Mouse (Mus musculus) intestine, postnatal 0 days (tissue): ENCODE measurements at regions not wholly inside any gene's neighbourhood (a gene's known extent, or its start where the extent isn't known, plus 50 kb on each side); places are given as distances from the start of the nearest gene placed in this dataset.

Experiments used
- ATAC-seq: fragments of 200-750 bp; cut with Nextera tagmentation; 2 replicates; pipeline ENCODE4 v1.8.0; 2017; ENCODE audit warnings: mild to moderate bottlenecking, moderate TSS enrichment, moderate library complexity
- H3K27ac ChIP-seq: fragments of 300-500 bp; sonication (generic); 2 replicates; pipeline ENCODE4 v1.5.1; 2014; ENCODE audit warnings: mild to moderate bottlenecking, low read depth, low read length, moderate library complexity
- H3K27me3 ChIP-seq: fragments of 300-500 bp; sonication (generic); replicated peaks from 2 replicates; pipeline ENCODE4 v1.6.1; 2014; ENCODE audit warnings: low read length, mixed read lengths; ENCODE audit not compliant: control insufficient read depth, insufficient read depth
- H3K36me3 ChIP-seq: fragments of 300-500 bp; sonication (generic); 2 replicates; pipeline ENCODE4 v1.6.1; 2014; ENCODE audit warnings: mild to moderate bottlenecking, moderate library complexity; ENCODE audit not compliant: control insufficient read depth, insufficient read depth
- H3K4me1 ChIP-seq: fragments of 300-500 bp; sonication (generic); replicated peaks from 2 replicates; pipeline ENCODE4 v1.6.1; 2014; ENCODE audit warnings: antibody characterized with exemption, low read length, mixed read lengths; ENCODE audit not compliant: control insufficient read depth, insufficient read depth
- H3K4me2 ChIP-seq: fragments of 300-500 bp; sonication (generic); replicated peaks from 2 replicates; pipeline ENCODE4 v1.6.1; 2014; ENCODE audit warnings: low read depth, mild to moderate bottlenecking, moderate library complexity
- H3K4me3 ChIP-seq: fragments of 300-500 bp; sonication (generic); 2 replicates; pipeline ENCODE4 v1.5.1; 2014; ENCODE audit warnings: low read depth, low read length
- H3K9ac ChIP-seq: fragments of 300-500 bp; sonication (generic); 2 replicates; pipeline ENCODE4 v1.6.1; 2014; ENCODE audit warnings: mild to moderate bottlenecking, low read depth, low read length
- H3K9me3 ChIP-seq: fragments of 300-500 bp; sonication (generic); 2 replicates; pipeline ENCODE4 v1.6.1; 2016; ENCODE audit warnings: mixed run types; ENCODE audit not compliant: control insufficient read depth
- CTCF ChIP-seq: sonication (generic); IDR thresholded peaks from 2 replicates; pipeline ENCODE4 v1.5.1; 2016; ENCODE audit warnings: low read depth, mild to moderate bottlenecking, control low read depth, antibody characterized with exemption, moderate library complexity
- WGBS: fragments of 180-500 bp; shearing (Covaris S2); extraction: QIAGEN DNeasy Blood & Tissue Kit; methylation state at CpG from one replicate; pipeline ENCODE4 v1.1.7; 2014; 5-methylcytosine and 5-hydroxymethylcytosine counted together

- ATAC-seq: no peak
These were observed 360.9 kb upstream of the Gm10131 start for GRCm38 (mm10) chr8:34472434-34472833.

GRCm38 (mm10) chr8:34469091-34469490 lies 357.6 kb upstream of the Gm10131 start:
- no peak for ATAC-seq
- Histone ChIP-seq H3K9ac (no peak overlapping the region), H3K27ac (no peak overlapping the region), H3K36me3 (no peaks in the 10 kb centered on the region), H3K27me3 (no peaks in the 10 kb centered on the region), H3K9me3 (no peaks in the 10 kb centered on the region), H3K4me1 (no peaks in the 10 kb centered on the region), H3K4me2 (no peak overlapping the region), H3K4me3 (no peak overlapping the region)
- no peak for TF ChIP-seq CTCF
- 57% methylated on average over 2 of the region's 2 CpGs for WGBS

More at GRCm38 (mm10) chr8:34472434-34472833, 360.9 kb upstream of the Gm10131 start:
- no peak overlapping the region for H3K9ac ChIP-seq
- no peaks in the 10 kb centered on the region for H3K4me1 ChIP-seq
- no peak overlapping the region for H3K4me3 ChIP-seq
- WGBS: 37% methylated on average over 8 of the region's 8 CpGs
- no peak overlapping the region for H3K27ac ChIP-seq
- TF ChIP-seq CTCF: no peak
- no peak overlapping the region for H3K4me2 ChIP-seq
- H3K9me3 ChIP-seq: no peaks in the 10 kb centered on the region
- H3K27me3 ChIP-seq: no peaks in the 10 kb centered on the region
- no peaks in the 10 kb centered on the region for H3K36me3 ChIP-seq

- Histone ChIP-seq H3K9ac (no peak overlapping the region), H3K4me2 (no peak overlapping the region), H3K27ac (no peak overlapping the region), H3K27me3 (no peaks in the 10 kb centered on the region), H3K36me3 (no peaks in the 10 kb centered on the region), H3K4me1 (no peaks in the 10 kb centered on the region), H3K9me3 (no peaks in the 10 kb centered on the region), H3K4me3 (no peak overlapping the region)
- TF ChIP-seq CTCF: no peak
- ATAC-seq: no peak
- 74% methylated on average over 5 of the region's 5 CpGs for WGBS
These were observed 355.3 kb upstream of the Gm10131 start for GRCm38 (mm10) chr8:34466786-34467364.

GRCm38 (mm10) chr8:34465398-34465797 lies 353.9 kb upstream of the Gm10131 start:
- Histone ChIP-seq H3K4me3 (no peak overlapping the region), H3K27ac (no peak overlapping the region), H3K4me1 (no peaks in the 10 kb centered on the region), H3K27me3 (no peaks in the 10 kb centered on the region), H3K9me3 (0 out of 2 replicates have a peak, but pooled peaks cover 3% of the 10 kb centered on the region), H3K4me2 (no peak overlapping the region), H3K9ac (no peak overlapping the region), H3K36me3 (no peaks in the 10 kb centered on the region)
- 100% methylated on average over 1 of the region's 1 CpGs for WGBS
- no peak for TF ChIP-seq CTCF
- no peak for ATAC-seq

GRCm38 (mm10) chr8:34462262-34462661 lies 350.7 kb upstream of the Gm10131 start:
- Histone ChIP-seq H3K9me3 (0 out of 2 replicates have a peak, but pooled peaks cover 3% of the 10 kb centered on the region), H3K4me1 (no peaks in the 10 kb centered on the region), H3K27ac (no peak overlapping the region), H3K4me3 (no peak overlapping the region), H3K27me3 (no peaks in the 10 kb centered on the region), H3K4me2 (no peak overlapping the region), H3K36me3 (no peaks in the 10 kb centered on the region), H3K9ac (no peak overlapping the region)
- WGBS: 76% methylated on average over 5 of the region's 5 CpGs
- no peak for ATAC-seq
- no peak for TF ChIP-seq CTCF

- Histone ChIP-seq H3K4me2 (no peak overlapping the region), H3K36me3 (no peaks in the 10 kb centered on the region), H3K4me1 (no peaks in the 10 kb centered on the region), H3K9ac (no peak overlapping the region), H3K27ac (no peak overlapping the region), H3K9me3 (0 out of 2 replicates have a peak, but pooled peaks cover 3% of the 10 kb centered on the region), H3K27me3 (no peaks in the 10 kb centered on the region), H3K4me3 (no peak overlapping the region)
- WGBS: 81% methylated on average over 8 of the region's 8 CpGs
- no peak for TF ChIP-seq CTCF
- ATAC-seq: no peak
These were observed 346.8 kb upstream of the Gm10131 start for GRCm38 (mm10) chr8:34458300-34458699.
